Mouse (Mus musculus) cerebellum, adult 2 months (tissue): ENCODE measurements around the gene Pak6.

Source experiments
- CTCF ChIP-seq: fragments of 200-500 bp; IDR thresholded peaks from 2 replicates; pipeline ENCODE4 v1.5.1; 2011; ENCODE audit warnings: low read depth, mild to moderate bottlenecking, control low read depth, low read length, moderate library complexity, borderline replicate concordance; ENCODE audit not compliant: insufficient read depth
- POLR2A ChIP-seq: fragments of 200-500 bp; IDR thresholded peaks from 2 replicates; pipeline ENCODE4 v1.6.1; 2011; ENCODE audit warnings: low read length, control low read depth, borderline replicate concordance; ENCODE audit not compliant: insufficient read depth

DNA sequence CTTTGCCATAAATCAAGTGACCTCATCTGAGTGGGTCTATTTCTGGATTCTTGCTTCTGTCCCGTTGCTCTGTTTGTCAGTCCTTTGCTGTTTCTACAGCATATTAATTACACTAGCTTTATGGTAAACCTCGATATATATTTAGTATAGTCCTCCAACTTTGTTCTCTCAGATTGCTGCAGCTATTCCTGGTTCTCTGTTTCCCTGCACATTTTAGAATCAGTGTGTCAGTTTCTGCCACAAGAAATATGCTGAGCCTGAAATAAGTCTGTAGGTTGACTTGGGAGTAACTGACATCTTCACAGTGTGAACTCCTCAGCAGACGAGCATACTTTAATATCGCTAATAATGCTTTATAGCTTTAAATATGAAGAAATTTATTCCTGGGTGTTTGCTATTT, 22.0 kb downstream of the Pak6 start:
- no peak for TF ChIP-seq CTCF
- no peak for TF ChIP-seq POLR2A
